Mouse (Mus musculus) stomach, embryonic 14.5 days (tissue): ENCODE measurements around the gene Gramd2. TPM values are rescaled to one million over a fixed set of nuclear protein-coding genes. Genes with fewer than 3 reads are reported as not detected.
A peak's percentile ranks its signal among the peaks of the same experiment; 100 is the strongest.

ENCODE experiments used
- ATAC-seq: fragments of 200-750 bp; cut with Nextera tagmentation; 2 replicates; pipeline ENCODE4 v1.8.0; 2017; ENCODE audit warnings: low read depth, moderate TSS enrichment; ENCODE audit not compliant: insufficient number of reproducible peaks, insufficient read depth, low FRiP score
- H3K27ac ChIP-seq: fragments of 300-500 bp; sonication (generic); 2 replicates; pipeline ENCODE4 v1.5.1; 2014; ENCODE audit warnings: mild to moderate bottlenecking, low read length, moderate library complexity, mixed read lengths
- H3K27me3 ChIP-seq: fragments of 300-500 bp; sonication (generic); 2 replicates; pipeline ENCODE4 v1.6.1; 2014; ENCODE audit warnings: low read length, control low read depth, mixed read lengths; ENCODE audit not compliant: control insufficient read depth, insufficient read depth
- H3K36me3 ChIP-seq: fragments of 300-500 bp; sonication (generic); 2 replicates; pipeline ENCODE4 v1.6.1; 2014; ENCODE audit warnings: mild to moderate bottlenecking, control low read depth, low read length, moderate library complexity, mixed read lengths; ENCODE audit not compliant: control insufficient read depth, insufficient read depth
- H3K4me1 ChIP-seq: fragments of 300-500 bp; sonication (generic); 2 replicates; pipeline ENCODE4 v1.6.1; 2014; ENCODE audit warnings: low read length, control low read depth, mixed read lengths; ENCODE audit not compliant: control insufficient read depth, insufficient read depth
- H3K4me2 ChIP-seq: fragments of 300-500 bp; sonication (generic); replicated peaks from 2 replicates; pipeline ENCODE4 v1.6.1; 2014; ENCODE audit warnings: low read depth, low read length, control low read depth
- H3K4me3 ChIP-seq: fragments of 300-500 bp; sonication (generic); 2 replicates; pipeline ENCODE4 v1.5.1; 2014; ENCODE audit warnings: low read depth, low read length, control low read depth
- H3K9ac ChIP-seq: fragments of 300-500 bp; sonication (generic); replicated peaks from 2 replicates; pipeline ENCODE4 v1.6.1; 2014; ENCODE audit warnings: low read depth, mild to moderate bottlenecking, control low read depth, low read length, moderate library complexity, mixed read lengths
- H3K9me3 ChIP-seq: fragments of 300-500 bp; sonication (generic); 2 replicates; pipeline ENCODE4 v1.6.1; 2016; ENCODE audit warnings: low read depth, low read length, control low read depth; ENCODE audit not compliant: control insufficient read depth
- WGBS: fragments of 180-500 bp; shearing (Covaris S2); extraction: QIAGEN DNeasy Blood & Tissue Kit; methylation state at CpG from one replicate; pipeline ENCODE4 v1.1.7; 2014; 5-methylcytosine and 5-hydroxymethylcytosine counted together
- polyA plus RNA-seq: library from polyadenylated mRNA; unstranded; fragments of >200 nt; fragmentation: Nextera tagmentation; extraction: Ambion mirVana; gene quantifications from 2 replicates; pipeline ENCODE4 v1.2.1, GENCODE M21; 2014

The Gramd2 gene
- 1.1 and 1.5 TPM in 2 replicates for polyA plus RNA-seq

GRCm38 (mm10) chr9:59679678-59680533, at the start of gene Gramd2:
Gene Gramd2, plus strand, starts transcription at chr9:59680144.
- Histone ChIP-seq H3K4me1 (peaks cover 8% of the 10 kb centered on the region; the same call in 1 of the 2 replicates), H3K9me3 (no peaks in the 10 kb centered on the region), H3K36me3 (peaks cover 35% of the 10 kb centered on the region), H3K9ac (peak within 1 kb of the TSS; percentile 4; the same call in 1 of the 2 replicates), H3K27me3 (0 out of 2 replicates have a peak, but pooled peaks cover 4% of the 10 kb centered on the region), H3K4me3 (peak within 1 kb of the TSS; percentile 30), H3K4me2 (peak within 1 kb of the TSS; percentile 58), H3K27ac (no peak within 1 kb of the TSS)
- ATAC-seq = peak; percentile 96
- WGBS = 2% methylated on average over 47 of the region's 47 CpGs

GRCm38 (mm10) chr9:59638372-59638771, 41.6 kb upstream of the Gramd2 start:
- Histone ChIP-seq H3K4me2 (no peak overlapping the region), H3K9ac (no peak overlapping the region), H3K27me3 (no peaks in the 10 kb centered on the region), H3K36me3 (peaks cover 52% of the 10 kb centered on the region), H3K27ac (no peak overlapping the region), H3K4me1 (no peaks in the 10 kb centered on the region), H3K9me3 (no peaks in the 10 kb centered on the region), H3K4me3 (no peak overlapping the region)
- WGBS = 94% methylated on average over 1 of the region's 1 CpGs
- ATAC-seq = no peak

GRCm38 (mm10) chr9:59639936-59640335, 40.0 kb upstream of the Gramd2 start:
- ATAC-seq = no peak
- 93% methylated on average over 4 of the region's 4 CpGs for WGBS
- no peak overlapping the region for H3K27ac ChIP-seq
- H3K4me2 ChIP-seq = no peak overlapping the region
- no peak overlapping the region for H3K9ac ChIP-seq
- H3K36me3 ChIP-seq = peaks cover 44% of the 10 kb centered on the region
- H3K27me3 ChIP-seq = no peaks in the 10 kb centered on the region
- H3K4me1 ChIP-seq = no peaks in the 10 kb centered on the region
- H3K9me3 ChIP-seq = no peaks in the 10 kb centered on the region
- no peak overlapping the region for H3K4me3 ChIP-seq

- H3K4me1 ChIP-seq = no peaks in the 10 kb centered on the region
- no peak overlapping the region for H3K4me2 ChIP-seq
- H3K36me3 ChIP-seq = peaks cover 36% of the 10 kb centered on the region
- no peak overlapping the region for H3K4me3 ChIP-seq
- no peak for ATAC-seq
- WGBS = 79% methylated on average over 2 of the region's 2 CpGs
- no peaks in the 10 kb centered on the region for H3K27me3 ChIP-seq
- H3K27ac ChIP-seq = no peak overlapping the region
- H3K9ac ChIP-seq = no peak overlapping the region
- H3K9me3 ChIP-seq = no peaks in the 10 kb centered on the region
Measured at GRCm38 (mm10) chr9:59641320-59641719, 38.6 kb upstream of the Gramd2 start.

GRCm38 (mm10) chr9:59649911-59650310, 30.0 kb upstream of the Gramd2 start:
- no peak for ATAC-seq
- Histone ChIP-seq H3K9me3 (no peaks in the 10 kb centered on the region), H3K36me3 (peaks cover 28% of the 10 kb centered on the region; the same call in 1 of the 2 replicates), H3K4me1 (no peaks in the 10 kb centered on the region), H3K9ac (no peak overlapping the region), H3K4me2 (no peak overlapping the region), H3K27ac (no peak overlapping the region), H3K4me3 (no peak overlapping the region), H3K27me3 (no peaks in the 10 kb centered on the region)
- WGBS = 97% methylated on average over 4 of the region's 4 CpGs

GRCm38 (mm10) chr9:59653371-59653770, 26.6 kb upstream of the Gramd2 start:
- Histone ChIP-seq H3K36me3 (peaks cover 25% of the 10 kb centered on the region; the same call in 1 of the 2 replicates), H3K4me1 (peaks cover 5% of the 10 kb centered on the region; the same call in 1 of the 2 replicates), H3K27me3 (no peaks in the 10 kb centered on the region), H3K4me2 (no peak overlapping the region), H3K9ac (no peak overlapping the region), H3K4me3 (no peak overlapping the region), H3K9me3 (no peaks in the 10 kb centered on the region), H3K27ac (no peak overlapping the region)
- 22% methylated on average over 3 of the region's 3 CpGs for WGBS
- no peak for ATAC-seq

GRCm38 (mm10) chr9:59654450-59654983, 25.4 kb upstream of the Gramd2 start:
- Histone ChIP-seq H3K9ac (no peak overlapping the region), H3K27ac (no peak overlapping the region), H3K36me3 (peaks cover 13% of the 10 kb centered on the region; the same call in 1 of the 2 replicates), H3K9me3 (no peaks in the 10 kb centered on the region), H3K4me2 (no peak overlapping the region), H3K4me1 (peaks cover 12% of the 10 kb centered on the region; the same call in 1 of the 2 replicates), H3K4me3 (no peak overlapping the region), H3K27me3 (no peaks in the 10 kb centered on the region)
- WGBS = 86% methylated on average over 2 of the region's 2 CpGs
- ATAC-seq = no peak

- H3K4me2 ChIP-seq = peak within 1 kb of the TSS; percentile 50
- H3K27ac ChIP-seq = peak within 1 kb of the TSS; percentile 97
- peak within 1 kb of the TSS; percentile 79 for H3K4me3 ChIP-seq
- H3K27me3 ChIP-seq = no peaks in the 10 kb centered on the region
- no peaks in the 10 kb centered on the region for H3K9me3 ChIP-seq
- peaks cover 10% of the 10 kb centered on the region; the same call in 1 of the 2 replicates for H3K36me3 ChIP-seq
- peaks cover 25% of the 10 kb centered on the region; the same call in 1 of the 2 replicates for H3K4me1 ChIP-seq
- peak within 1 kb of the TSS; percentile 84 for H3K9ac ChIP-seq
- under 1% methylated on average over 46 of the region's 46 CpGs for WGBS
- peak; percentile 91 for ATAC-seq
Measured at GRCm38 (mm10) chr9:59655958-59656634, 23.8 kb upstream of the Gramd2 start, which contains the start of gene Pkm. Gene Pkm, plus strand, starts transcription at chr9:59656368.
